Mouse (Mus musculus) CD4-positive helper T cell, adult 2 months (primary cell): ENCODE results near the gene Chst14.

Experiments used
- DNase-seq: peaks from one replicate; pipeline ENCODE4 v3.0.0-alpha.2; 2012; ENCODE audit warnings: low read depth, missing footprints, low spot score

Gene Chst14

DNA sequence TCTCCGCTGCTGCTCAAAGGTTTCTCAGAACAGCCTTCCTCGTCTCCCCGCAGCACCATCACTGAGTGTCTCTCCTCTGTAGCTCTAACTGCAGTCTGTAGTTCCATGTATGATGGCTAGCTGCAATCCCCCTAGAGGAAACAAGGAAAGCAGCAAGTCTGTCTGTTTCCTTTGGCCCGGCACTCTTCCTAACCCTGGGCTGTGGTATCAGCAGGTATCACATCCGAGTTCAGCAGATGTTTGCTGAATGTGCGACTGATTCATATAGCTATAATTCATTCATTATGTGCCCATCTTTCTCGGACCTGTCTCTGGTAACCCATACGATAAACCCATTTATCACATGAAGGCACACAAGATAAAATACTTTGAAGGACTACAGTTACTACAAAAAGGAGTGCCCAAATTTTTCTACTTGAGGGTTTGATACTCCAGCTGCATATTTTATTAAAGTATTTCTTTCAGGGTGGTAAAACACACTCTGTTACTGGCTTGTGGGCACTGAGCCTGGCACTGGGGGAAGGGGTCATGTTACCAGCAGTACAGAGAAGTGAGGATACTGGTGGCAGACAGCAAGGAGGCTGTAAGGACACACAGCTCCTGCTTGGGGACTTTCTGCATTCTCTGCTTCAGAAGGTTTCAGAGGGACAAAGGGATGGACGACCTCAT is 36.8 kb downstream of the Chst14 start:
- DNase-seq = no peak

DNA sequence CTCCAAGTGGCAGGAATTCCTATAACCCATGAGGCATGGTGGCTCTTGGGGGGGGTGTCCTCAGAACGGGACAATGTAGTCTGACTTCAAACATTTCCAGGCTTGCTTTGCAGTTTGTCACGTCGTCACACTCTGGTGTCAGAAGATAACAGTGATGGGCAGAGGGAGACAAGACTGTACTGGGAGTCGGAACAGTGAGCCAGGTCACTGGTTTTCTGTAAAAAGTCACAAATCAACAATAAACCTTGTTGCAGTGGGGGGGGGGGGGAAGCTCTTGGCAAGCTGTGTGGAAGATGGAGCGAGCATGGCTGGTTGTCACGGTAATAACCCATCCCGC is 37.3 kb downstream of the Chst14 start:
- no peak for DNase-seq

DNA sequence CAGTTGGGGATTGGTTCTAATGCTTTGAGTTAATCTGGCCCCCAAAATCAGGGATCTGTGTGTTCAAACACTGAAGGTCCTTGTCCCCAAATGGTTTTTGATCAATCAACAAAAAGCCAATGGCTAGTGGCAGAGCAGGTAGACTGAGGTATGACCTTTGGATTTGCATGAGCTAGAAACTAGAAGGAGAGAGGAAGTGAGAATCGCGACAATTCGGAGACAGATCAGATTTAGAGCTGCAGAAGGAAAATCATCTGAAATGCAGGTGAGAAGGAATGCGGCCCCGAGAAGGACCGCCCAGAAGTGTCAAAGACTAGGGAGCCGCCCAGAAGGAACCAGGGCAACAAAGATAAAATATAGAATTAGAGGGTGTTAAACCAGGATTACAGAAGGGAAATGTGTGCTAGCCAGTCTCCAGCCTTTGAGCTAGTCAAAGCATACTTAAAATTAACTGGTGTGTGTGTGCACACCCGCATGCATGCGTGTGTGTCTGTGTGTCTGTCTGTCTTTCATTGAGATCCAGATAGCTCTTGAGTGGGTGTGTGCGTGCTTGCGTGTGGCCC is 43.4 kb downstream of the Chst14 start:
- DNase-seq = no peak

DNA sequence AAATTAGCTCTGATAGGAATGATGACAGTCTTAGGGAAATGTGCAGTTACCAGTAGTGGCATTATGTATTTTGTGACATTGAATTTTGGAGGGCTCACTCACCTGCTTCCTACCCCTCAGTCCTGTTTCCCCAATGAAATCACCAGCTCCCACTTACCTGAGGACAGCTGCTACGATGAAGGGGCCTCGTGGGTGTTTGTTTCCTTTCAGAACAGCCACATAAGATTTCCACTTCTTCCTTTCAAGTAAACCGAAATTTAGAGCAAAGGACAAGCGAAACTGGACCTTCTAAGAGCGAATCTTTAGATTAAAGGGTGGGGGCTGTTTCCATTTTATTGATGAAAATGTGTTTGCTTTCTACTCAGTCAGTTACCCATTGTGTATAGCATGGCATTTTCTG is 45.8 kb downstream of the Chst14 start:
- DNase-seq = no peak

DNA sequence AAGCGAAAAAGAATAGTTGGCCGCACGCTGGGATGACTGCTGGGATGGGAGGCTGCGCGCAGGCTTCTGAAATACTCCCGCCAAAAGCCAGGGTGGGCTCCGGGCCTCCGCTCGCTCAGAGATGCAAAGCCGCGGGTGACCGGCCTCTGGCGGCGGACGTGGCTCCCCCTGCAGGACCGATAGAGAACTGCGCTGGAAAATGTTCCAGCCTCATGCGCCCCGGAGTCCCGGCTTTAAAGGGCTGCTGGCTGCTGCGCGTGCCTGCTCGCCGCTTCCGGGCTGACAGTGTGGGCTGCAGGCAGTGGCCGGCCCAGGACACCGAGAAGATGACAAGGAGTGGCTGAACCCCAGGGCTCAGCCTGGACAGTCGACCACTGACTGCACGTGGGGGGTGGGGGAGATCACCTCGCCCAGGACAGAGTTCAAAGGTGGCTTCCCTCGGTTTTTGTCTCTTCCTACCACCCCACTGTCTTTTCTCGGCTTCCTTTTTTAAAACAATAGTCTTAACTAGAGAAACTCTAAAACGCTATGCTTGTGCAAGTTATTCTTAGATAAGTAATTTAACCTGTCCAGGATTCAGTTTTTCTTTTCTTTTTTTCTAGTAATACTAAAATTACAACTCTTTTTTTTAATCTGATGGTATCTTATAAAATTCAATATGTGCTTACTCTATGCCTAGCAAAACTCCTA is 46.5 kb downstream of the Chst14 start:
- DNase-seq = peak; percentile 82

DNA sequence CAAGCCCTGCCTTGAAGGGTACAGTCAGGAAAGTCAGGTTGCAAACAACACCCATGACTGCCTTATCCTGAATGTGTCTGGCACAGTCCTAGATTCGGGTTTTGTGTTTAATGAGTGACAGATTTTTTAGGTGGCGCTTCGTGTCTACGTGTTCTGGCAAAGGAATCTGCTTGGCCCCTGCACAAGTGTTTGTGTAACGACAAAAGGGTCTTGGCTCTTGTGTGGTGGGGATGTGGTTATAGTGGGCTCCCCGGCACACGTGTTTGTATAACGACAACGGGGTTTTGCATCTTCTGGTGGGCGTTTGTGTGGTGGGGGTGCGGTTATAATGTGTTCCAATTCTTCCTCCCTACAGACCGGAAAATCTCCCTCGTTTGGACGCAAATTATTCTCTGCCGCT is 49.6 kb downstream of the Chst14 start:
- DNase-seq = no peak

DNA sequence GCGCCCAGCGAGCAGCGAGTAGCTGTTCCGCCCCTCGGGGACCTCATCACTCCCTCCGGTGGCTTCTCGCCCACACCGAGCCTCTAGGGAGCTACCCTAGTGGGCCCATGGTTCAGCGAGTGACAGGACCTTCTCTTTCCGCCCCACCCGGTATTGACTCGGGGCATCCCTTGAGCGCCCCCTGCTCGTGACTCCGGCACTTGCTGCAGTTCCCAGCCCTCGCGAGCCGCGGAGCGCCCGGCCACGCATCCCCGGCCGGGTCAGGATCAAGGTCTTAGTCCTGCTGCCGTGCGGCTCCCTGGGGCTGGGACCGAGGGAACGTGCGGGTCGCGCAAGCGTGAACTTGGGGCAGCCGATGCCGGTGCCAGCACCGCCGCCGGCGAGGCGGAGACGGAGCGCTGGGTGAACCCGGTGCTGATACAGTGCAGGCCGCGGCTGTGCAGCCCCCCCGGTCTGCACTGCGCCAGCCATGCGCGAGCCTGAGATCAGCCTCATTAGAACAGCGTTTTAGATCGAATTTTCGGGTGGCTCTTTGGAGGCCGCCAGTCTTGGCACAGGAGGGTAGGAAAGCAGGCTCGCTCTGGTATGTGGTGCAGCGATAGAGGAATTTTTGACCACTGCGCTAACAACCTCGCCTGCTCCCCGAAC is 50.1 kb downstream of the Chst14 start:
- peak; percentile 83 for DNase-seq

DNA sequence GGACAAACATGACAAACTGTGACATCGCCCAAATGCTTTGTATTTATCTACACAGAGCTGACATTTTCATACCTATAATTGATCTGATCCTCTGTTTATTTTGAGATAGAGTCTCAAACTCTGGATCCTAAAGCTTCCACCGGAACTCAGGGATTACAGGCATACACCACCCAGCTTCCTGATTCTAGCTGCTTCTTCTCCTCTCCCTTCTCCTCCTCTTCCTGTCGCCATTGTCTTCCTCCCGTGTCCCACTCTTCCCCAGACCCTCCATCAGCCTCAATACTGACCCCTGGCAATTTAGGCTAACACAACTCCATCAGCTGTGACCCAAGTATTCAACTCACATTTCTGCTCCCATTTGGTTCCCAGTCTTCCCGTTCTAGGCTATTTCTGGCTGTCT is 50.6 kb downstream of the Chst14 start:
- no peak for DNase-seq

DNA sequence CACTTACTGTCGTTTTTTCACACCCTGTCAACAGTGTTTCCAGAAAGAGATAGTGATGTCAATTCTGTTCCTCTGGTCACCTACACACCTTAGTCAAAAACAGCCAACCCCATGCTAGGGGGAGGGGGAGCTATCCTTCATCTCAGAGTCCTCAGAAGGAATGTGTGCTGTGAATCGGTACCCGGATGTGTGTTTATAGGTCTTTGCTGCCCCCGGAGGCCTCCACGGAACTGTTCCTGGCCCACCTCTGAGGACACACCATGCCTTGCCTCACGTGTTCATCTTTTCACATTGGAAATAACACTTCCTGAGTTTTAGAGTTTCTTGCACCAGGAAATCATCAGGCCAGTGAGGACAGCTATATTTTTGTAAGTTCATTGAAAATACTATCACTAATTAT is 51.8 kb downstream of the Chst14 start:
- no peak for DNase-seq
